Mouse (Mus musculus): ENCODE measurements around the gene Rbbp5.
A peak's percentile ranks its signal among the peaks of the same experiment; 100 is the strongest.

The Rbbp5 gene

DNA sequence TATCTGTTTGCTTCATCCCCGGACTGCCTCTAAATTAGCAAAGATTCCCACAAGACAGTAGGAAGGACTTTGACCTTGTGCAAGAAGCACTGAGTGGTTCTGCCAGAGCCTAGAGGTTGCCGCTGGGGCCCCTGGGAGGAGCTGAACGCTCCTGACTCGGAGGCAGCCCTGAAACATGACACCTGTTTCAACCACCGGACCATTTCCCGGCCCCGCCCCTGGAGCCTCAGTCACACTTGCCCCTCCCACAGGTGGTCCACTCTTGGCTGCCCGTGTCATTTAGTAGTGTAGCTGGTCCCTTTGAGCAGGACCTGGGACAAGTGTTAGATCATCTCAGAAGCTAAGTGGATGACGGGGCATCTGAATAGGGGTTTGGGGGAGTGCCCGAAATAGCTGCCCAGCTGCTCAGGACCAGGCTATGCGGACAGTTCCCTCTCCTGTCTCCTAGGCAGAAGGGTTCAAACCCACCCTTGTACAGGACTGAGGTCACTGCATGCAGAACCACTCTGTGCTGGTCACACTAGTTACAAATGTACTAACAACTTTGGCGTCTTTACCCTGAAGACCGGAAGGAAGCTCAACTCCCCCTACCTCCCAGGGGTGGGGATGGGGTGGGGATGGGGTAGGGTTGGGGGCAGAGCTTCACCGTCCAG, 64.1 kb downstream of the Rbbp5 start:
- DNase-seq (ENCODE audit: low spot score) = peak; percentile 54

DNA sequence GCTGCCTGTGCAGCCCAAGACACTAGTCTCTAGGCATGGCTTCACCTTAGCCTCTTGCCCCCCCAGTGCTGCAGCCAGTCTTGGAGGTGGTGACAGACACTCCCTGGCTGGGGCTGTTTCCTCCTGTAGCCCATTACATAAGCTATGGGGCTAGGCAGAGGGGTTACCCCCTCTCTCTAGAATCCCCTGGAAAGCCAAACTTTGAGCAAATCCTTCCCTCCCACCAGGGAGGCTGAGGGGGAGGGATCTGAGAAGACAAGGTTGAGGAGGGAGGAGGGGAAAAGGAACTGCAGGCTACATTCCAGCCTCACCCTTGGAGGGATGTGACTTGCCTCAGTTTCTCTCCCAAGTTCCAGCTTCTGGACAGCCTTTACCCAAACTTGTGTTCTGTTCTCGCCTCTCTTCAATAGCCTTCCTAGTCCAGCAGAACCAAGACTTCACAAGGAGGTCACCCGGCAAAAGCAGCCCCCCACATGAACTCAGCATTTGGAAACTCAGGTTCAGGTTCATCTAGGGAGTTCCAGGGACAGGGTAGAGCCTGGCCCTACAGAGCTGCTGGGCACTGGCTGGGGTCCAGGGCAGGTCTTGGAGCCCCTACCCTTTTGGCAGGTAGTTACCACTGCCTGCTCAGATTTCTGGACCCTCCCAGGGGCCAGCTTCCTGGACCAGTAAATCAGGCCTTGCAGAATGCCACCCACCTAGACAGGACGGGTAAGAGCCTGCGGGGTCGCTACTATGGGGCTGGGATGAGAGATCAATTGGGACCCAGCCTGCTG, 64.8 kb downstream of the Rbbp5 start:
- no peak for DNase-seq (ENCODE audit: low spot score)

DNA sequence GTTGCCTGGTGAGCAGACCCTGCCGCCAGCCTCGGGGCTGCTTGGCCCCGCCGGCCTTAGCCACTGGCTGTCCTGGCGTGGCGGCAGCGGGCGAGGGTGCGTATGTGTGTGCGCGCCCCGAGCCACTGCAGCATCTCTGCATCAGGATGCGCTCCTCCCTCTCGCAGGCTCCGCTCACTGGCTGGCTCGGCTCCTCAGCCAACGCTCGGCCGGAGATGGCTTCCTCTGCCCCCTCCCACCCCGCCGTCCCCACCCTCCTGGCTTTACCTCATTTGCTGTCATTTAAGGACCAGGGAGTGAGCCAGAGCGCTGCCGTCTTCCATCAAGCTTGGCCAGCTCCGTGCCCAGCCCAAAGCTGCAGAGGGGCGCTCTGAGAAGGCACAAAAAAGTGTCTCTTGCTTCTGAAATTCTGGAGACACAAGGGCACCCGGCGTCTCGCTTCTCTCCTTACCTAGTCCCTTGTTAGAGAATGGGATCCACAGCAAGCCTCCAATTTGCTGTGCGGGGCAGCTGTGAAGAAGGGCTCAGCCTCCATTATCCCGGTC, 65.7 kb downstream of the Rbbp5 start, which contains the start of gene Cntn2:
TSS of gene Cntn2 (minus strand) at position 495 of the 545 bp plus-strand sequence.
- DNase-seq (ENCODE audit: low spot score) = peak; percentile 68

DNA sequence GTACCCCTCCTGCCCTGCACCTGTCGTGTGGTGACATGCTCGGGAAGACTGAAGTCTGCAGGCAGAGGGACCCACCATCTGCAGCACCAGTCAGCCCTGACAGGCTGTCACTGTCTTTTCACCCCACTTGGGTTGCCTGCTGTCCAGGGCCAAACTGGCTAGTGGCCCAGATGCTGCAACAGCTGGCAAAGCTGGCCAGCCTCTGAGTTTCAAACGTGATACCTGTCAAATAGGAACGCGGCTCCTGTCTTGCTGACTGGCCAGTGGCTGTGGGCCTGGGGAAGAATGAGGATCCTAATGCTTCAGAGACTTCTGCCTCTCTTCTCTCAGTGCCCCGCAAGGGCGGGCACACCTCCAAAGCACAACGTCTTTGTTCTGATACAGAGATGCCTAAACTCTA, 66.6 kb downstream of the Rbbp5 start:
- DNase-seq (ENCODE audit: low spot score) = no peak

All from retina, embryonic 14.5 days (tissue).